Mouse (Mus musculus) liver, embryonic 14.5 days (tissue): ENCODE data around the gene Bcl7c. TPM values are rescaled to one million over a fixed set of nuclear protein-coding genes. Genes with fewer than 3 reads are reported as not detected.

Experiments
- ATAC-seq: fragments of 200-750 bp; cut with Nextera tagmentation; 2 replicates; pipeline ENCODE4 v1.8.0; 2017; ENCODE audit warnings: moderate number of reproducible peaks, mild to moderate bottlenecking, moderate library complexity; ENCODE audit not compliant: insufficient read depth
- DNase-seq, 3 experiments: peaks; one replicate each; pipeline ENCODE4 v3.0.0-alpha.2; 2012 to 2013; ENCODE audit warnings: low read depth in 3 of 3, low spot score in 3 of 3
- H3K27ac ChIP-seq: fragments of 300-500 bp; sonication (generic); 2 replicates; pipeline ENCODE4 v1.5.1; 2014; ENCODE audit warnings: moderate library complexity, mild to moderate bottlenecking, control low read depth, inconsistent platforms
- H3K27me3 ChIP-seq: fragments of 300-500 bp; sonication (generic); 2 replicates; pipeline ENCODE4 v1.6.1; 2014; ENCODE audit warnings: mild to moderate bottlenecking, low read length, moderate library complexity; ENCODE audit not compliant: control insufficient read depth, insufficient read depth
- H3K36me3 ChIP-seq: fragments of 300-500 bp; sonication (generic); replicated peaks from 2 replicates; pipeline ENCODE4 v1.6.1; 2014; ENCODE audit warnings: low read depth; ENCODE audit not compliant: control insufficient read depth, insufficient read depth
- H3K4me1 ChIP-seq, 2 experiments: fragments of 200-500 bp in 1 of 2; fragments of 300-500 bp in 1 of 2; sonication (generic) in 1 of 2; replicated peaks; 2 replicates each; pipeline ENCODE4 v1.6.1; 2012 to 2014; ENCODE audit warnings: antibody characterized with exemption in 1 of 2, inconsistent platforms in 1 of 2, low read length in 1 of 2; ENCODE audit not compliant: control insufficient read depth in 2 of 2, insufficient read depth in 2 of 2
- H3K4me2 ChIP-seq: fragments of 300-500 bp; sonication (generic); 2 replicates; pipeline ENCODE4 v1.6.1; 2014; ENCODE audit warnings: low read depth, mild to moderate bottlenecking, control low read depth, moderate library complexity
- H3K4me3 ChIP-seq, 2 experiments: fragments of 200-500 bp in 1 of 2; fragments of 300-500 bp in 1 of 2; sonication (generic) in 1 of 2; 2 replicates each; pipeline ENCODE4 v1.5.1; 2012 to 2014; ENCODE audit warnings: low read depth in 2 of 2, low read length in 2 of 2, mild to moderate bottlenecking in 2 of 2, control low read depth in 1 of 2, inconsistent platforms in 1 of 2, moderate library complexity in 1 of 2; ENCODE audit not compliant: insufficient read depth in 1 of 2
- H3K9ac ChIP-seq: fragments of 300-500 bp; sonication (generic); replicated peaks from 2 replicates; pipeline ENCODE4 v1.6.1; 2014; ENCODE audit warnings: mild to moderate bottlenecking, control low read depth, moderate library complexity
- H3K9me3 ChIP-seq: fragments of 300-500 bp; sonication (generic); 2 replicates; pipeline ENCODE4 v1.6.1; 2016; ENCODE audit warnings: low read length, mixed read lengths; ENCODE audit not compliant: control insufficient read depth
- CTCF ChIP-seq: IDR thresholded peaks from 2 replicates; pipeline ENCODE4 v1.5.1; 2016; ENCODE audit warnings: antibody characterized with exemption, low read depth, control low read depth
- EP300 ChIP-seq: IDR thresholded peaks from 2 replicates; pipeline ENCODE4 v1.6.1; 2016; ENCODE audit warnings: antibody characterized with exemption, low read depth
- WGBS: fragments of 180-500 bp; shearing (Covaris S2); extraction: QIAGEN DNeasy Blood & Tissue Kit; methylation state at CpG from one replicate; pipeline ENCODE4 v1.1.7; 2014; ENCODE audit not compliant: insufficient replicate concordance; 5-methylcytosine and 5-hydroxymethylcytosine counted together
- polyA plus RNA-seq, 2 experiments: library from polyadenylated mRNA; depleted of rRNA in 1 of 2; stranded (reverse) in 1 of 2; unstranded in 1 of 2; fragments of >200 nt; fragmentation: Nextera tagmentation in 1 of 2; extraction: Ambion mirVana in 1 of 2; gene quantifications; 2 replicates each; pipeline versions ENCODE4 v1.2.1 to v1.2.3; 2012 to 2014

Bcl7c gene
- polyA plus RNA-seq, 2 experiments: 12.5 to 21.7 TPM

GRCm38 (mm10) chr7:127691221-127691989 is 17.3 kb downstream of the Bcl7c start:
- ATAC-seq (no peak), DNase-seq (no peak)
- H3K9me3 ChIP-seq: no peaks in the 10 kb centered on the region
- peak overlapping the region; percentile 51 for H3K4me2 ChIP-seq
- H3K9ac ChIP-seq: no peak overlapping the region
- H3K36me3 ChIP-seq: no peaks in the 10 kb centered on the region
- TF ChIP-seq CTCF (no peak), EP300 (no peak)
- H3K4me3 ChIP-seq: peak overlapping the region in 1 of 2 experiments; percentile 2; a peak in 2 of 4 replicates
- no peaks in the 10 kb centered on the region for H3K27me3 ChIP-seq
- 28% methylated on average over 15 of the region's 15 CpGs for WGBS
- peaks cover 0 to 14% of the 10 kb centered on the region in 2 experiments; a peak in 2 of 4 replicates for H3K4me1 ChIP-seq
- H3K27ac ChIP-seq: no peak overlapping the region

- no peak for DNase-seq
- ATAC-seq: no peak
- WGBS: 54% methylated on average over 9 of the region's 9 CpGs
- H3K9ac ChIP-seq: no peak overlapping the region
- peaks cover 0 to 14% of the 10 kb centered on the region in 2 experiments; a peak in 2 of 4 replicates for H3K4me1 ChIP-seq
- no peak overlapping the region for H3K4me2 ChIP-seq
- H3K9me3 ChIP-seq: no peaks in the 10 kb centered on the region
- no peak overlapping the region for H3K27ac ChIP-seq
- no peaks in the 10 kb centered on the region for H3K27me3 ChIP-seq
- no peak for TF ChIP-seq EP300
- no peak for TF ChIP-seq CTCF
- no peaks in the 10 kb centered on the region for H3K36me3 ChIP-seq
- no peak overlapping the region for H3K4me3 ChIP-seq
These were observed 19.0 kb downstream of the Bcl7c start for GRCm38 (mm10) chr7:127689626-127690280.

- 74% methylated on average over 7 of the region's 7 CpGs for WGBS
- H3K9ac ChIP-seq: no peak overlapping the region
- TF ChIP-seq CTCF (no peak), EP300 (no peak)
- no peaks in the 10 kb centered on the region for H3K36me3 ChIP-seq
- no peak overlapping the region for H3K27ac ChIP-seq
- no peak overlapping the region for H3K4me2 ChIP-seq
- no peaks in the 10 kb centered on the region for H3K9me3 ChIP-seq
- peaks cover 0 to 14% of the 10 kb centered on the region in 2 experiments; a peak in 2 of 4 replicates for H3K4me1 ChIP-seq
- DNase-seq (no peak), ATAC-seq (no peak)
- H3K4me3 ChIP-seq: no peak overlapping the region
- no peaks in the 10 kb centered on the region for H3K27me3 ChIP-seq
These were observed 19.8 kb downstream of the Bcl7c start for GRCm38 (mm10) chr7:127688935-127689334.

- no peaks in the 10 kb centered on the region for H3K27me3 ChIP-seq
- no peaks in the 10 kb centered on the region for H3K36me3 ChIP-seq
- no peaks in the 10 kb centered on the region for H3K9me3 ChIP-seq
- DNase-seq: no peak
- H3K4me1 ChIP-seq: peaks cover 2 to 18% of the 10 kb centered on the region in 2 experiments; a peak in 3 of 4 replicates
- H3K9ac ChIP-seq: no peak overlapping the region
- H3K27ac ChIP-seq: no peak overlapping the region
- 0 out of 2 replicates have a peak, but pooled peaks have one; percentile 33 for ATAC-seq
- 69% methylated on average over 11 of the region's 11 CpGs for WGBS
- TF ChIP-seq CTCF (no peak), EP300 (no peak)
- no peak overlapping the region for H3K4me3 ChIP-seq
- H3K4me2 ChIP-seq: no peak overlapping the region
These were observed 21.8 kb downstream of the Bcl7c start for GRCm38 (mm10) chr7:127686740-127687449.
